Mouse (Mus musculus) embryo, embryonic 10.5 days (tissue): ENCODE measurements around the gene Rab9.

Source experiments
- DNase-seq: peaks from one replicate; pipeline ENCODE4 v3.0.0-alpha.2; 2015; ENCODE audit warnings: low spot score

Gene Rab9

DNA sequence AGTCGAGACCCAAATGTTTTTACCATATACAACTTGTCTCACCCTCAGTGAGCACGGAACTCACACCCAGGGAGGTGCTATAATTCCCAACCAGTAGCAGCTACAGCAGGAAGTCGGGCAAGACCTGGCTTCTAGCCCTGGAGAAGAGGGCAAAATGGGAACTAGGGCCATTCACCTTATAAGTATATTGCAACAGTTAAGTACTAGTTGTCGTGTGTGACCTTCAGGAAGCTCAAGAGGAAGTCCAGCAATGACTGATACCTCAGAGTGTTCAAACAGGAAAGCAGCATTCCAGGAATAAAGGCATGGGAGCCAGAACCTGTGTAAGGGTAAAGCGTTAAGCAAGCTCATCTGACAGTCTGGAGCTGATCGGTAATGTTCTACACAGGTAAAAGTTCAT is 26.1 kb downstream of the Rab9 start:
- DNase-seq = no peak

- DNase-seq = no peak
Observed at GRCm38 (mm10) chrX:166444552-166444951, 35.1 kb downstream of the Rab9 start.

GRCm38 (mm10) chrX:166440616-166441063 is 39.0 kb downstream of the Rab9 start, which contains the start of gene Ofd1:
Gene Ofd1 (minus strand): TSS chrX:166440704.
- peak; percentile 94 for DNase-seq

- DNase-seq = peak; percentile 29
Observed at GRCm38 (mm10) chrX:166440036-166440615, 39.5 kb downstream of the Rab9 start, which contains the start of gene Trappc2. Gene Trappc2 (plus strand): TSS chrX:166440574.

DNA sequence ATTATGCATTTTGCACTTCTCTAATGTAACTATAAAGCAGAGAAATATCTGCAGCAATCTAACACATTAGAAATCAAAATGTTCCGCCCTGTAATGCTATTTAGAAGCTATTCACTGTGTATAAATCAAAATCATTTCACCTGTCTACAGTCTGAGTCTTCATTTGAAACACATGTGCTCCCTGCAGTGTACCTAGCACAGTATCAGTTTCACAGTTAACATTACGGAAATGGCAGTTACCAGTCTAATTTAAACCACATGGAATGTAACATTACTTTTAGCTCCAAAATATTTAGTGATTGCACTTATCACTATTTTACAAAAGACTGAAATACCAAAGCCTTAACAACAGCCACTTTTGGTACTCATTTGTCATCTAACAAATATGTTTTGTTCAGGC is 44.9 kb downstream of the Rab9 start:
- DNase-seq = no peak

DNA sequence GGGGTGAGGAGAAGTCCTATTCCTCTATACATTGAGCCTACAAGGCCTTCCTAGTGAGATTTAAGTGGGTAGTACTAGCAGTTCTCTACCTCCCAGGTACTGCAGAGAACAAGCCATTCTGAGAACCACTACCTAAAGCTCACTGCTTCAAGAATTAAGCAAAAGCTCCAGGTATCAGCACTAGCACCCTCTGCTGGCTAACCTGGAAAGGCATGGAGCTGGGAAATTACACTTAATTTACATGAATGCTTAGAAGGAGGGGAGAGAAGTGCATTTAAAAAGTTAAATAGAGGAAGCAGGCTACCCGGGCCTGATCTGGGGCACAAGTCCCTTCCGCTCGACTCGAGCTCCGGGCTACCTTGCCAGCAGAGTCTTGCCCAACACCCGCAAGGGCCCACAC is 63.5 kb downstream of the Rab9 start:
- peak; percentile 47 for DNase-seq

- DNase-seq = no peak
Observed at GRCm38 (mm10) chrX:166407865-166408264, 71.8 kb downstream of the Rab9 start.
